Mouse (Mus musculus) heart, postnatal 0 days (tissue): ENCODE results near the gene Srsf1. TPM values are rescaled to one million over a fixed set of nuclear protein-coding genes. Genes with fewer than 3 reads are reported as not detected.

Source experiments
- ATAC-seq: fragments of 200-750 bp; cut with Nextera tagmentation; 2 replicates; pipeline ENCODE4 v1.8.0; 2017; ENCODE audit warnings: low read depth, moderate number of reproducible peaks, moderate library complexity; ENCODE audit not compliant: insufficient read depth
- DNase-seq: peaks from one replicate; pipeline ENCODE4 v3.0.0-alpha.2; 2016; ENCODE audit warnings: low spot score
- H3K27ac ChIP-seq: fragments of 300-500 bp; sonication (generic); 2 replicates; pipeline ENCODE4 v1.5.1; 2014; ENCODE audit warnings: low read depth, mild to moderate bottlenecking
- H3K27me3 ChIP-seq: fragments of 300-500 bp; sonication (generic); 2 replicates; pipeline ENCODE4 v1.6.1; 2014; ENCODE audit warnings: low read length, mixed read lengths; ENCODE audit not compliant: control insufficient read depth, insufficient read depth
- H3K36me3 ChIP-seq: fragments of 300-500 bp; sonication (generic); replicated peaks from 2 replicates; pipeline ENCODE4 v1.6.1; 2014; ENCODE audit warnings: low read length, mixed read lengths; ENCODE audit not compliant: control insufficient read depth, insufficient read depth
- H3K4me1 ChIP-seq: fragments of 300-500 bp; sonication (generic); 2 replicates; pipeline ENCODE4 v1.6.1; 2014; ENCODE audit warnings: antibody characterized with exemption; ENCODE audit not compliant: control insufficient read depth, insufficient read depth
- H3K4me2 ChIP-seq: fragments of 300-500 bp; sonication (generic); 2 replicates; pipeline ENCODE4 v1.6.1; 2014; ENCODE audit warnings: low read depth, mild to moderate bottlenecking, low read length, moderate library complexity
- H3K4me3 ChIP-seq: fragments of 300-500 bp; sonication (generic); 2 replicates; pipeline ENCODE4 v1.5.1; 2014; ENCODE audit warnings: low read depth, low read length
- H3K9ac ChIP-seq: fragments of 300-500 bp; sonication (generic); replicated peaks from 2 replicates; pipeline ENCODE4 v1.6.1; 2014; ENCODE audit warnings: low read depth, low read length, mixed read lengths
- H3K9me3 ChIP-seq: fragments of 300-500 bp; sonication (generic); replicated peaks from 2 replicates; pipeline ENCODE4 v1.6.1; 2016; ENCODE audit warnings: low read length; ENCODE audit not compliant: control insufficient read depth
- CTCF ChIP-seq: IDR thresholded peaks from 2 replicates; pipeline ENCODE4 v1.5.1; 2016; ENCODE audit warnings: antibody characterized with exemption, control low read depth, low read depth
- EP300 ChIP-seq: IDR thresholded peaks from 2 replicates; pipeline ENCODE4 v1.6.1; 2016; ENCODE audit warnings: antibody characterized with exemption, low read depth
- WGBS: fragments of 180-500 bp; shearing (Covaris S2); extraction: QIAGEN DNeasy Blood & Tissue Kit; methylation state at CpG from one replicate; pipeline ENCODE4 v1.1.7; 2014; 5-methylcytosine and 5-hydroxymethylcytosine counted together
- polyA plus RNA-seq: library from polyadenylated mRNA; unstranded; fragments of >200 nt; fragmentation: Nextera tagmentation; extraction: Ambion mirVana; gene quantifications from 2 replicates; pipeline ENCODE4 v1.2.1, GENCODE M21; 2015
- total RNA-seq: library from RNA; depleted of rRNA; stranded (reverse); fragments of >200 nt; gene quantifications from 2 replicates; pipeline ENCODE4 v1.2.3, GENCODE M21; 2014; ENCODE audit warnings: low replicate concordance

Gene Srsf1
- total and polyA plus RNA-seq, 2 experiments from 2014 or later: 83.5 to 195 TPM

GRCm38 (mm10) chr11:88009542-88010190, 37.5 kb upstream of the Srsf1 start:
- H3K4me1 ChIP-seq: no peaks in the 10 kb centered on the region
- no peak overlapping the region for H3K27ac ChIP-seq
- H3K4me3 ChIP-seq: peak overlapping the region; percentile 12
- H3K9ac ChIP-seq: no peak overlapping the region
- H3K4me2 ChIP-seq: peak overlapping the region; percentile 49
- 18% methylated on average over 16 of the region's 16 CpGs for WGBS
- no peak for TF ChIP-seq CTCF
- TF ChIP-seq EP300: no peak
- H3K36me3 ChIP-seq: no peaks in the 10 kb centered on the region
- H3K27me3 ChIP-seq: no peaks in the 10 kb centered on the region
- no peaks in the 10 kb centered on the region for H3K9me3 ChIP-seq
- DNase-seq: peak; percentile 56
- peak; percentile 62 for ATAC-seq

- Histone ChIP-seq H3K27ac (no peak overlapping the region), H3K9ac (no peak overlapping the region), H3K4me1 (no peaks in the 10 kb centered on the region), H3K4me3 (no peak overlapping the region), H3K4me2 (no peak overlapping the region), H3K36me3 (no peaks in the 10 kb centered on the region), H3K9me3 (no peaks in the 10 kb centered on the region), H3K27me3 (no peaks in the 10 kb centered on the region)
- no peak for TF ChIP-seq EP300
- ATAC-seq (no peak), DNase-seq (no peak)
- WGBS: 59% methylated on average over 11 of the region's 11 CpGs
These were observed 35.8 kb upstream of the Srsf1 start for GRCm38 (mm10) chr11:88011208-88011913.

GRCm38 (mm10) chr11:88011914-88012419, 35.2 kb upstream of the Srsf1 start:
- DNase-seq (no peak), ATAC-seq (no peak)
- Histone ChIP-seq H3K27me3 (no peaks in the 10 kb centered on the region), H3K4me2 (no peak overlapping the region), H3K4me3 (no peak overlapping the region), H3K27ac (no peak overlapping the region), H3K4me1 (no peaks in the 10 kb centered on the region), H3K36me3 (no peaks in the 10 kb centered on the region), H3K9ac (no peak overlapping the region), H3K9me3 (no peaks in the 10 kb centered on the region)
- TF ChIP-seq CTCF (no peak), EP300 (no peak)
- WGBS: 67% methylated on average over 7 of the region's 7 CpGs

GRCm38 (mm10) chr11:88012621-88013244, 34.4 kb upstream of the Srsf1 start:
- H3K4me3 ChIP-seq: no peak overlapping the region
- no peaks in the 10 kb centered on the region for H3K4me1 ChIP-seq
- no peaks in the 10 kb centered on the region for H3K27me3 ChIP-seq
- DNase-seq (no peak), ATAC-seq (no peak)
- H3K4me2 ChIP-seq: no peak overlapping the region
- TF ChIP-seq EP300 (no peak), CTCF (no peak)
- no peak overlapping the region for H3K27ac ChIP-seq
- no peaks in the 10 kb centered on the region for H3K9me3 ChIP-seq
- no peak overlapping the region for H3K9ac ChIP-seq
- no peaks in the 10 kb centered on the region for H3K36me3 ChIP-seq
- 85% methylated on average over 11 of the region's 11 CpGs for whole genome bisulfite sequencing

- Histone ChIP-seq H3K4me3 (no peak overlapping the region), H3K4me2 (no peak overlapping the region), H3K36me3 (no peaks in the 10 kb centered on the region), H3K4me1 (no peaks in the 10 kb centered on the region), H3K9me3 (no peaks in the 10 kb centered on the region), H3K27me3 (no peaks in the 10 kb centered on the region), H3K9ac (no peak overlapping the region), H3K27ac (no peak overlapping the region)
- WGBS: 91% methylated on average over 10 of the region's 10 CpGs
- DNase-seq (no peak), ATAC-seq (no peak)
- TF ChIP-seq EP300 (no peak), CTCF (no peak)
These were observed 33.5 kb upstream of the Srsf1 start for GRCm38 (mm10) chr11:88013632-88014031.
